Mouse (Mus musculus) gastrocnemius, adult 2 months (tissue): Measurements from ENCODE around the gene Cyp26b1. TPM values are rescaled to one million over a fixed set of nuclear protein-coding genes. Genes with fewer than 3 reads are reported as not detected.

Experiments
- DNase-seq: peaks from one replicate; pipeline ENCODE4 v3.0.0; 2022
- H3K27ac ChIP-seq: fragments of 200-600 bp; 2 replicates; pipeline ENCODE4 v1.8.1; 2022; ENCODE audit warnings: mild to moderate bottlenecking
- H3K4me3 ChIP-seq: fragments of 200-600 bp; 2 replicates; pipeline ENCODE4 v1.8.1; 2022; ENCODE audit warnings: mild to moderate bottlenecking, moderate library complexity
- CTCF ChIP-seq: fragments of 200-600 bp; IDR thresholded peaks from 2 replicates; pipeline ENCODE4 v1.8.1; 2022; ENCODE audit warnings: antibody characterized with exemption, mild to moderate bottlenecking, moderate library complexity
- intact Hi-C: fragments of 180-260 bp; cut with DNase I; formaldehyde crosslinking; loops from one replicate; pipeline ENCODE4 v1.15.1; 2025
- total RNA-seq, 2 experiments: library from RNA; stranded (reverse); gene quantifications; 2 replicates each; pipeline ENCODE4 v1.2.3; 2021

The Cyp26b1 gene
- total RNA-seq, 2 experiments from 2014 or later, result 7.1 to 18.9 TPM

GRCm38 (mm10) chr6:84598725-84599124 lies 5.0 kb upstream of the Cyp26b1 start:
- intact Hi-C loops, result loop anchor here (10.0 kb wide), 1 partner anchor 316 kb away; no protein-coding TSS in a partner anchor
- Histone ChIP-seq H3K4me3 (no peak overlapping the region), H3K27ac (no peak overlapping the region)
- DNase-seq, result no peak
- no peak for TF ChIP-seq CTCF

GRCm38 (mm10) chr6:84594626-84595025 lies 918 bp upstream of the Cyp26b1 start:
- Histone ChIP-seq H3K27ac (no peak overlapping the region), H3K4me3 (no peak overlapping the region)
- no peak for TF ChIP-seq CTCF
- intact Hi-C loops, result loop anchor here (10.0 kb wide), 1 partner anchor 320 kb away; no protein-coding TSS in a partner anchor
- DNase-seq, result no peak

GRCm38 (mm10) chr6:84590961-84591745 lies 2.6 kb downstream of the Cyp26b1 start:
- H3K27ac ChIP-seq, result no peak overlapping the region
- TF ChIP-seq CTCF, result no peak
- no peak overlapping the region for H3K4me3 ChIP-seq
- intact Hi-C loops, result loop anchor here (1.0 to 10.0 kb wide), 4 partner anchors 183 to 498 kb away; no protein-coding TSS in a partner anchor
- no peak for DNase-seq

- intact Hi-C loops, result loop anchor here (1.0 to 10.0 kb wide), 4 partner anchors 182 to 497 kb away; no protein-coding TSS in a partner anchor
- DNase-seq, result peak; percentile 91
- no peak; the same call in 1 of the 2 replicates for TF ChIP-seq CTCF
- H3K27ac ChIP-seq, result no peak overlapping the region
- peak overlapping the region; percentile 49 for H3K4me3 ChIP-seq
These were observed 3.7 kb downstream of the Cyp26b1 start for GRCm38 (mm10) chr6:84589742-84590686.

GRCm38 (mm10) chr6:84588895-84589652 lies 4.6 kb downstream of the Cyp26b1 start:
- intact Hi-C loops, result no loop called here
- peak; percentile 66 for DNase-seq
- TF ChIP-seq CTCF, result no peak
- H3K4me3 ChIP-seq, result peak overlapping the region; percentile 78
- peak overlapping the region; percentile 73 for H3K27ac ChIP-seq

GRCm38 (mm10) chr6:84588221-84588894 lies 5.3 kb downstream of the Cyp26b1 start:
- peak overlapping the region; percentile 73 for H3K27ac ChIP-seq
- peak; percentile 50 for DNase-seq
- peak overlapping the region; percentile 78 for H3K4me3 ChIP-seq
- TF ChIP-seq CTCF, result no peak
- intact Hi-C loops, result no loop called here

GRCm38 (mm10) chr6:84587471-84588101 lies 6.1 kb downstream of the Cyp26b1 start:
- H3K4me3 ChIP-seq, result peak overlapping the region; percentile 78
- intact Hi-C loops, result no loop called here
- peak; percentile 79 for DNase-seq
- peak overlapping the region; percentile 73 for H3K27ac ChIP-seq
- no peak for TF ChIP-seq CTCF

- TF ChIP-seq CTCF, result no peak
- H3K27ac ChIP-seq, result peak overlapping the region; percentile 73
- DNase-seq, result no peak
- peak overlapping the region; percentile 78 for H3K4me3 ChIP-seq
- intact Hi-C loops, result no loop called here
These were observed 7.0 kb downstream of the Cyp26b1 start for GRCm38 (mm10) chr6:84586551-84587200.

- intact Hi-C loops, result no loop called here
- H3K4me3 ChIP-seq, result peak overlapping the region; percentile 78
- TF ChIP-seq CTCF, result no peak
- peak overlapping the region; percentile 68 for H3K27ac ChIP-seq
- no peak for DNase-seq
These were observed 7.9 kb downstream of the Cyp26b1 start for GRCm38 (mm10) chr6:84585686-84586300.
